Mouse (Mus musculus): Measurements from ENCODE around the gene Olfr860.
"Not testable (repeated sequence)": the region's sequence is repeated elsewhere in the genome, so short reads cannot be mapped to it uniquely, and the experiment has no call there.

Olfr860 gene

DNA sequence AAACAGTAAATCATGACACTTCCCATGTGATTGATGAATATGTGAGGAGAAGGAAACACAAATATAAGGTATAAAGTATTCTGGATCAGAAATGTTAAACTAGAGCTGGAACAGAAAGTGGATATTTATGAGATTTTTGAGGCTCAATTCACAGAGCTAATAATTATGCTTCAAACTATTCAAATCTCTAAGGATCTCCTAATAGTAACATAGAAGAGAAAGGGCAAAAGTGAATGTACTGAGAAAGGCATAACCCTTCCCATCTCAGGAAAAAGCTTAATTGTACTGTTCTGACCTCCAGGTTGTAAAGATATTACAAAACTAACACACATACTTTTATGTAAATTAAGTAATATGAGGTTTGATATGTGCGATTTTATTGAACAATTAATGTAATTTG lies at the start of gene Olfr860:
TSS of gene Olfr860 (minus strand) at position 101 of the 400 bp plus-strand sequence.
- ATAC-seq (ENCODE audit: insufficient number of reproducible peaks, low FRiP score, low TSS enrichment), result no peak

DNA sequence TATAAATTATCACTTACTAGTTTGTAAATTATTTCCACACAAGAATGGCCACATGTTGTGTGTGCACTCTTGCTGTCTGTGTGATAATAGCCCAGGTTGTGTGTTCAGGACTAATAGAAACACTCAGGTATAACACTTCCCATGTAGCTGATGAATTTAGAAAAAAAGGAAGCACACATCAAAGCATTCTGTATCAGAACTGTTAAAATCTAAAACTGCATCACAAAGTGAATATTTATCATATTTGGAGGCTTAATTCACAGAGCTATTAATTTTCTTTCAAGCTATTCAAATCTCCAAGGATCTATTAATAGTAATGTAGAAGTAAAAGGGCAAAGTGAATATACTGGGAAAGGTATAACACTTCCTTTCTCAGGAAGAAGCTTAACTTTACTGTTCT lies 38.4 kb upstream of the Olfr860 start, which contains the start of gene Olfr862:
TSS of gene Olfr862 (minus strand) at position 101 of the 400 bp plus-strand sequence.
- ATAC-seq (ENCODE audit: insufficient number of reproducible peaks, low FRiP score, low TSS enrichment), result no peak

DNA sequence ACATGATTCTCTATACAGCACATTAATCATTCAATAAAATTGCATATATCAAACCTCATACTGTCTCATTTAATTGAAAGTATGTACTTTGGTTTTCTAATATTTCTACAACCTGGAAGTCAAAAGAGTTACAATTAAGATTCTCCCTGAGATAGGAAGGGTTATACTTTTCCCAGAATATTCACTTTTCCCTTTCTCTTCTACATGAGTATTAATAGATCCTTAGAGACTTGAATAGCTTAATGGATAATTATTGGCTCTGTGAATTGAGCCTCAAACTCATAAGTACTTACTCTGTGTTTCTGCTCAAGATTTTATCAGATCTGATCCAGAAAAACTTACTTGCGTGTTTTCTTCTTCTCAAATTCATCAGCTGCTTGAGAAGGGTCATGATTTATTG lies 44.9 kb downstream of the Olfr860 start, which contains the start of gene Olfr859:
TSS of gene Olfr859 (plus strand) at position 301 of the 400 bp plus-strand sequence.
- ATAC-seq (ENCODE audit: insufficient number of reproducible peaks, low FRiP score, low TSS enrichment), result not testable (repeated sequence)

DNA sequence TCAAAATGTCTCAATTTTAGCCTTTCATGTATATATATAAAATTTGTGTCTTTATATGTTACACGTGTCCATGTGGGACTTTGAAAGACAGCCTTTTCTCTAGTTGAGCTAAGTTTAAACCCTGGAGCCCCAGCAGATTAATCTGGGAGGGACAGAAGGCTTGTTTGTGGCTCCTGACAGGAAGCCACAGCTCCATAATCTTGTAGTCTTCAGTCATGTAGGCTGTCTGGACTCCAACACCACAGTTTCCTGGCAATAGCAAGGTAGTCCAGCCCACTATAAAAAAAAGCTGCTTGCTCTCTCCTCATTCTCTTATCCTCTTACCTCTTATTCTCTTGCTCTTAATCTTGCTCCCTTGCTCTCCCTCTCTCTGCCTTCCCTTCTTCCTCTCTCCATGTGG lies 46.5 kb downstream of the Olfr860 start:
- no peak for ATAC-seq (ENCODE audit: insufficient number of reproducible peaks, low FRiP score, low TSS enrichment)

Data from cerebellum, adult (tissue).